Mouse (Mus musculus) ovary, adult 10 weeks (tissue): ENCODE measurements around the gene Ubald1. TPM values are rescaled to one million over a fixed set of nuclear protein-coding genes. Genes with fewer than 3 reads are reported as not detected.

ENCODE experiments used
- polyA plus RNA-seq: library from polyadenylated mRNA; stranded (reverse); fragments of 350-450 nt; fragmentation: Illumina TruSeq; extraction: RNeasy Lipid Tissue Mini Kit (QIAGEN cat#74804); gene quantifications from one replicate; pipeline ENCODE4 v1.2.3, GENCODE M21; 2014

Gene Ubald1
- 0.40 TPM for polyA plus RNA-seq

DNA sequence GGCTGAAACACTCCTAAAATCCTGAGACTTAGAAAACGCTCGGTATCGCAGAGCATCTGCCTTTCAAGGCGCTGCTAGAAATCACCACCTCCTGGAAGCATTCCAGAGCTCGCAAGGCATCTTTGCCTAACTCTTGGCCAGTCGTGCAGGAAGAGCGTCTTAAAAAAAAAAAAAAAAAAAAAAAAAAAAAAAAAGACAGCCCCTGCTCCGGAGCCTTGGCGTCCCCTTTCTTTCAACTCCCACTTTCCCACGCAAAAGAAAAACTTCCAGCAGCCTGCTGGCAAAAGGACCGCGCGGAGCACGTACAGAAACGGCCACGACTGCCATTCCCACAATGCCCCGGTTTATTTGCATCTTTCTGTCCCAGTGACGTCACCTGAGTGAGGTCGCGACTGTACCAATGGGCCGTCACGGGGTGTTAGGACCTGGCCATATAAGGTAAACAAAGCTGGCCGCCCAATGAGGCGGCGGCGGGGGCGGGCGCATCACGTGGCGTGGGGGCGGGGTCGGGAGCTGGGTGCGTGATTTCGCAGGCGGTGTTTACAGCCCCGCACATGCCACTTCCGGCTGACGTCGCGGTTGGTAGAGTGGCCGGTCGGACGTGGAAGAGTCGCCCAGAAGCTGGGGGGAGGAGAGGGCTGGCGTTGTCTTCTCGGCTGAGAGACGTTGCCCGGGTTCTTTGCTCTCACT, at the start of gene Ubald1:
Gene Ubald1 (minus strand): TSS at position 180 of the 690 bp plus-strand sequence.

GRCm38 (mm10) chr16:4885760-4886689, 5.9 kb upstream of the Ubald1 start, which contains the start of gene Mgrn1:
Gene Mgrn1, plus strand, starts transcription at chr16:4886249.

DNA sequence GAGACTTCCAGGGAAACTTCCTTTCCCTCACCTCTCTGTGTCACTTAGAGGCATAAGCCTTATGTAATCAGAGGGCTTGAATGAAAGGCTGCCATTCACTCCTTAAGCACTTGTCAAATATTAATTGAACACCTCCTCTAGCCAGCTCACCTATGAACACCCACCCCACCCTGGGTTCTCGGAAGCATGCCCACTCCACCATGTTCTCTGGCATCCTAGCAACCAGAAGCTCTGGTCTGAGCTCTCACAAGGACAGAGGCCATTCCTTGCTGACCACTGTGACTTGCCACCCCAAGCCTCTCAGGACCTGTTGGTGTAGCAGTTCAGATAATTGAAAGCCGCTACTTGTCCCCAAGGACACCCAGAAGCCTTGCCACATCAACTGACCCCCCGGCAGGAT, 44.9 kb downstream of the Ubald1 start, which contains the start of gene 4930562C15Rik:
Gene 4930562C15Rik (plus strand): TSS at position 226 of the 400 bp plus-strand sequence.

Other genes with a start within 250 kb of the Ubald1 start
- 3.6 TPM for gene Vasn, start 240.4 kb downstream of the Ubald1 start, polyA plus RNA-seq
- 27.7 TPM for gene Dnaja3, start 240.3 kb downstream of the Ubald1 start, polyA plus RNA-seq
- gene Coro7, start 200.5 kb downstream of the Ubald1 start, polyA plus RNA-seq: 0.66 TPM
- 0.31 TPM for gene Nmral1, start 161.0 kb downstream of the Ubald1 start, polyA plus RNA-seq
- gene Hmox2, start 154.0 kb downstream of the Ubald1 start, polyA plus RNA-seq: 48.7 TPM
- gene Cdip1, start 90.0 kb downstream of the Ubald1 start, polyA plus RNA-seq: 46.7 TPM
- 1.4 TPM for gene 4930562C15Rik, start 44.9 kb downstream of the Ubald1 start, polyA plus RNA-seq
- 8.6 TPM for gene Mgrn1, start 5.9 kb upstream of the Ubald1 start, polyA plus RNA-seq
- gene Nudt16l1, start 58.4 kb upstream of the Ubald1 start, polyA plus RNA-seq: 5.8 TPM
- 4.7 TPM for gene Anks3, start 83.9 kb upstream of the Ubald1 start, polyA plus RNA-seq
- gene Sept12, start 117.5 kb upstream of the Ubald1 start, polyA plus RNA-seq: not detected
- not detected for gene Smim22, start 127.0 kb upstream of the Ubald1 start, polyA plus RNA-seq
- gene Rogdi, start 133.2 kb upstream of the Ubald1 start, polyA plus RNA-seq: 0.86 TPM
- 75.1 TPM for gene Glyr1, start 169.5 kb upstream of the Ubald1 start, polyA plus RNA-seq
- gene Ubn1, start 169.7 kb upstream of the Ubald1 start, polyA plus RNA-seq: 35.1 TPM